Comparison of ENCODE assay signal across 12 mouse cellular contexts in the genomic region with DNA sequence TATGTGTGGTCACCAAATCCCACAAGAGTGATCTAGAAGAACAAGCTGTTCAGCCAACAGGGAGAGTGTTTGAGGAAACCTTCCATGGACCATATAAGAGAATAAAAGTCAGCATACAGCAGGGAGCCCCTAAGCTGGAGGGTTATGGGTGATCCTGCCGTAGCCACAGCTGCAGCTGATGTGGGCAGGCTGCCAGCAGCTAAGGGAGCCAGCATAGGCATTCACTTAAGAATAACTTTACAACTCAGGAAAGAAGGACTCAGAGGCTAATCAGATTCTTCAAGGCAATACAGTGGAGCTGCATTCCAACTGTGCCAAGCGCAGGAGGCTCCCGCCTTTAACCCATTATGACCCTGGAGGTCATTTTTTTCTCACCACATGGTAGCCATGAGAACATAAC.
DNase-seq lines count a peak whose midpoint lies in the region; ATAC-seq and TF ChIP-seq lines count a peak whose summit lies in the region.
"Had no signal": no experiment of that assay in that cellular context is flagged by ENCODE, and none has a peak within 500 bp of the region (broad histone marks: within the 10 kb centered on the region; RNA-seq: fewer than 3 reads in every experiment).

No protein-coding gene starts in this region.

- no peaks in the 10 kb centered on the region for H3K4me1 ChIP-seq in kidney, embryonic 14.5 days (ENCODE audit: control insufficient read depth, insufficient read depth, low read length)
- H3K4me1 ChIP-seq in kidney, adult 2 months (ENCODE audit: control insufficient read depth, insufficient read depth, low read length), result no peaks in the 10 kb centered on the region
- H3K4me1 ChIP-seq: intestine, embryonic 15.5 days; liver, embryonic 13.5 days had no signal

- H3K27me3 ChIP-seq in kidney, embryonic 14.5 days (ENCODE audit: control insufficient read depth, insufficient read depth, low read length), result no peaks in the 10 kb centered on the region
- no peaks in the 10 kb centered on the region for H3K27me3 ChIP-seq in kidney, adult 2 months (replicated peaks; ENCODE audit: control insufficient read depth, insufficient read depth, low read length)
- H3K27me3 ChIP-seq: heart, embryonic 13.5 days; intestine, embryonic 15.5 days; liver, embryonic 13.5 days had no signal

- ATAC-seq in kidney, embryonic 14.5 days (ENCODE audit: low FRiP score, low TSS enrichment), result peak; percentile 38; the same call in 1 of the 2 replicates
- ATAC-seq: forebrain, embryonic 16.5 days; intestine, embryonic 15.5 days had no signal

- no peak overlapping the region for H3K27ac ChIP-seq in kidney, embryonic 14.5 days (ENCODE audit: low read depth, low read length)
- no peak overlapping the region for H3K27ac ChIP-seq in kidney, adult 2 months (ENCODE audit: insufficient read depth, low read depth, low read length)
- H3K27ac ChIP-seq: heart, embryonic 13.5 days; intestine, embryonic 15.5 days; liver, embryonic 13.5 days had no signal

- no peaks in the 10 kb centered on the region for H3K9me3 ChIP-seq in kidney, embryonic 14.5 days (ENCODE audit: control insufficient read depth, low read length)
- H3K9me3 ChIP-seq: heart, embryonic 13.5 days; intestine, embryonic 15.5 days; liver, embryonic 13.5 days had no signal

- TF ChIP-seq POLR2A in kidney, adult 2 months (IDR thresholded peaks at IDR 0.05; ENCODE audit: low read depth, low read length), result no peak

- 21% methylated on average over 3 of the region's 3 CpGs for WGBS in kidney, embryonic 14.5 days
- WGBS in kidney, adult 2 months, result 15% methylated on average over 3 of the region's 3 CpGs

- H3K4me2 ChIP-seq in kidney, embryonic 14.5 days (replicated peaks; ENCODE audit: low read depth, low read length), result no peak overlapping the region
- H3K4me2 ChIP-seq: heart, embryonic 13.5 days; intestine, embryonic 15.5 days; liver, embryonic 13.5 days had no signal

- no peaks in the 10 kb centered on the region for H3K36me3 ChIP-seq in kidney, embryonic 14.5 days (ENCODE audit: control insufficient read depth, insufficient read depth, low read length)
- no peaks in the 10 kb centered on the region for H3K36me3 ChIP-seq in kidney, adult 2 months (ENCODE audit: control insufficient read depth, insufficient read depth, low read length)
- H3K36me3 ChIP-seq: heart, embryonic 13.5 days; intestine, embryonic 15.5 days; liver, embryonic 13.5 days had no signal

- no peak for TF ChIP-seq CTCF in kidney, adult 2 months (conservative IDR thresholded peaks at IDR 0.05; ENCODE audit: insufficient read depth, insufficient read length, low read depth, low read length)

- no peak overlapping the region for H3K9ac ChIP-seq in kidney, embryonic 14.5 days (ENCODE audit: low read depth, low read length)
- H3K9ac ChIP-seq: heart, embryonic 13.5 days; intestine, embryonic 15.5 days; liver, embryonic 13.5 days had no signal

- DNase-seq in adrenal gland, postnatal 10 days, result peak; percentile 21
- DNase-seq in adrenal gland, adult 8-10 months, result no peak
- no peak for DNase-seq in kidney, adult 2 months
- DNase-seq in right cerebral cortex, postnatal 14 days, result peak; percentile 9
- no peak for DNase-seq in right cerebral cortex, postnatal 36 days (ENCODE audit: low spot score in 2 of 2)
- peak; percentile 24 for DNase-seq in mesoderm, embryonic 11.5 days (ENCODE audit: low read depth, low spot score)
- DNase-seq in thymus, adult 18-20 months, result no peak
- DNase-seq: liver, embryonic 13.5 days had no signal

- H3K4me3 ChIP-seq in kidney, embryonic 14.5 days (ENCODE audit: low read length), result no peak overlapping the region
- no peak overlapping the region for H3K4me3 ChIP-seq in kidney, adult 2 months (ENCODE audit: insufficient read depth, low read depth, low read length)
- H3K4me3 ChIP-seq: heart, embryonic 13.5 days; intestine, embryonic 15.5 days; liver, embryonic 13.5 days had no signal

Comparison
In these comparisons a context has a peak if more than half of its experiments do, and no peak if none do; other contexts are left out.
1. DNase-seq: peak in adrenal gland, postnatal 10 days (single experiment), right cerebral cortex, postnatal 14 days (single experiment) and mesoderm, embryonic 11.5 days (single experiment); none in adrenal gland, adult 8-10 months (single experiment), kidney, adult 2 months (single experiment), right cerebral cortex, postnatal 36 days (0 of 2) and thymus, adult 18-20 months (0 of 2).